Mouse (Mus musculus) heart, postnatal 0 days (tissue): ENCODE results near the gene Nebl.

Source experiments
- CTCF ChIP-seq: IDR thresholded peaks from 2 replicates; pipeline ENCODE4 v1.5.1; 2016; ENCODE audit warnings: antibody characterized with exemption, control low read depth, low read depth
- EP300 ChIP-seq: IDR thresholded peaks from 2 replicates; pipeline ENCODE4 v1.6.1; 2016; ENCODE audit warnings: antibody characterized with exemption, low read depth

DNA sequence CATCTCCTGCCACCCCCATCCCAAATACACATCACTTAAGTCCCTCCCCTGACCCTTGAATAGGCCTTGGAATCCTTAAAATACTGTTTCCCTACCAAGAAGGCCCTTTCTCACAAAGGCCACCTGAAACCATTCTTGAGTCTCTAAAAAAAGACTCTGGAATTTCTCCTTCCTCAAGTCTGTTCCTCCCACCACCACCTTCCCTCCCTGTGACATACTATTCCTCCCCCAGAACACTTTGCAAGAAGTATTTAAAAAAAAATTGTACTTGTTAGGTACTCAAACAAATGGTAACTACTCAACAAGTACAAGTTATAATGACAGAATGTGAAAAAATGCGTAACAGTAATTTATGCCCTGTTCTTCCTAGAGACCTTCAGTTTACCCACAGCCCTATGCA lies 349.0 kb downstream of the Nebl start:
- no peak for TF ChIP-seq CTCF
- no peak for TF ChIP-seq EP300
